31 mouse cellular contexts compared by ENCODE assay signal in genomic region chr1:75916181-75916580, GRCm38 (mm10).
DNase-seq lines count a peak whose midpoint lies in the region; TF ChIP-seq lines count a peak whose summit lies in the region.
"Had no signal": no experiment of that assay in that cellular context is flagged by ENCODE, and none has a peak within 500 bp of the region (broad histone marks: within the 10 kb centered on the region; RNA-seq: fewer than 3 reads in every experiment).

No protein-coding gene starts in this region.

- no peak for TF ChIP-seq CTCF in kidney, adult 2 months (conservative IDR thresholded peaks at IDR 0.05; ENCODE audit: insufficient read depth, insufficient read length, low read depth, low read length)

- peaks cover 26% of the 10 kb centered on the region for H3K4me1 ChIP-seq in embryonic facial prominence, embryonic 10.5 days
- no peaks in the 10 kb centered on the region for H3K4me1 ChIP-seq in kidney, adult 2 months (ENCODE audit: control insufficient read depth, insufficient read depth, low read length)
- H3K4me1 ChIP-seq: hindbrain, embryonic 12.5 days; intestine, embryonic 15.5 days; liver, embryonic 15.5 days; lung, embryonic 15.5 days; midbrain, embryonic 12.5 days had no signal

- no peaks in the 10 kb centered on the region for H3K36me3 ChIP-seq in embryonic facial prominence, embryonic 10.5 days (replicated peaks)
- no peaks in the 10 kb centered on the region for H3K36me3 ChIP-seq in kidney, adult 2 months (ENCODE audit: control insufficient read depth, insufficient read depth, low read length)
- H3K36me3 ChIP-seq: embryonic facial prominence, embryonic 13.5 days; forebrain, embryonic 12.5 days; hindbrain, embryonic 12.5 days; intestine, embryonic 15.5 days; limb, embryonic 12.5 days; liver, embryonic 15.5 days; lung, embryonic 15.5 days; midbrain, embryonic 12.5 days had no signal

- H3K4me3 ChIP-seq in embryonic facial prominence, embryonic 10.5 days, result no peak overlapping the region
- H3K4me3 ChIP-seq in kidney, adult 2 months (ENCODE audit: insufficient read depth, low read depth, low read length), result no peak overlapping the region
- H3K4me3 ChIP-seq: embryonic facial prominence, embryonic 13.5 days; forebrain, embryonic 12.5 days; hindbrain, embryonic 12.5 days; intestine, embryonic 15.5 days; limb, embryonic 12.5 days; liver, embryonic 15.5 days; lung, embryonic 15.5 days; midbrain, embryonic 12.5 days had no signal

- TF ChIP-seq POLR2A in kidney, adult 2 months (IDR thresholded peaks at IDR 0.05; ENCODE audit: low read depth, low read length), result no peak

- intact Hi-C loops in left cerebral cortex, postnatal 10 days (cut with DNase I), result no loop called here

- H3K9me3 ChIP-seq in embryonic facial prominence, embryonic 10.5 days, result no peaks in the 10 kb centered on the region
- H3K9me3 ChIP-seq: embryonic facial prominence, embryonic 13.5 days; forebrain, embryonic 12.5 days; hindbrain, embryonic 12.5 days; intestine, embryonic 15.5 days; limb, embryonic 12.5 days; liver, embryonic 15.5 days; lung, embryonic 15.5 days; midbrain, embryonic 12.5 days had no signal

- peak; percentile 2 for DNase-seq in 3T3-L1 (ENCODE audit: low read depth, low spot score)
- peak; percentile 72 for DNase-seq in embryo, embryonic 10 days (ENCODE audit: low spot score)
- DNase-seq in embryonic facial prominence, embryonic 10.5 days (ENCODE audit: low spot score), result peak; percentile 47
- peak; percentile 26 for DNase-seq in forelimb bud, embryonic 11.5 days (ENCODE audit: low read depth, low spot score)
- DNase-seq in left cerebral cortex, postnatal 10 days (ENCODE audit: extremely low spot score in 1 of 2, low spot score in 2 of 2), result no peak
- DNase-seq in kidney, adult 2 months, result no peak
- DNase-seq in layer of hippocampus, adult 9-11 months, result no peak
- DNase-seq: adrenal gland, adult 2 months; cerebellum, adult 2 months; cerebellum, postnatal 25 days; forebrain, postnatal 0 days; gastrocnemius, postnatal 36 days; heart, adult 18-20 months; heart, postnatal 36 days; kidney, adult 8-10 months; kidney, postnatal 4 days; lung, postnatal 36 days; right cerebral cortex, adult 18-20 months; right cerebral cortex, postnatal 4 days; thymus, adult 2 months; thymus, postnatal 36 days had no signal

- no peaks in the 10 kb centered on the region for H3K27me3 ChIP-seq in embryonic facial prominence, embryonic 10.5 days (replicated peaks; ENCODE audit: low read depth, poor library complexity, severe bottlenecking)
- H3K27me3 ChIP-seq in kidney, adult 2 months (replicated peaks; ENCODE audit: control insufficient read depth, insufficient read depth, low read length), result no peaks in the 10 kb centered on the region
- H3K27me3 ChIP-seq: embryonic facial prominence, embryonic 13.5 days; hindbrain, embryonic 12.5 days; intestine, embryonic 15.5 days; limb, embryonic 12.5 days; liver, embryonic 15.5 days; lung, embryonic 15.5 days had no signal

- H3K27ac ChIP-seq in embryonic facial prominence, embryonic 10.5 days (replicated peaks), result no peak overlapping the region; the same call in 1 of the 2 replicates
- no peak overlapping the region for H3K27ac ChIP-seq in kidney, adult 2 months (ENCODE audit: insufficient read depth, low read depth, low read length)
- H3K27ac ChIP-seq: embryonic facial prominence, embryonic 13.5 days; forebrain, embryonic 12.5 days; hindbrain, embryonic 12.5 days; hindbrain, postnatal 0 days; intestine, embryonic 15.5 days; kidney, postnatal 0 days; limb, embryonic 12.5 days; liver, embryonic 15.5 days; lung, embryonic 15.5 days; midbrain, embryonic 12.5 days had no signal

- WGBS in embryonic facial prominence, embryonic 10.5 days, result 33% methylated on average over 2 of the region's 2 CpGs
- 53% methylated on average over 2 of the region's 2 CpGs for WGBS in kidney, adult 2 months

Comparison
In these comparisons a context has a peak if more than half of its experiments do, and no peak if none do; other contexts are left out.
1. DNase-seq: peak in 3T3-L1 (single experiment), embryo, embryonic 10 days (single experiment), embryonic facial prominence, embryonic 10.5 days (single experiment) and forelimb bud, embryonic 11.5 days (single experiment); none in left cerebral cortex, postnatal 10 days (0 of 2), kidney, adult 2 months (single experiment) and layer of hippocampus, adult 9-11 months (single experiment).